Mouse (Mus musculus): ENCODE measurements around the gene Pdcl. TPM values are rescaled to one million over a fixed set of nuclear protein-coding genes. Genes with fewer than 3 reads are reported as not detected.

The Pdcl gene
- polyA plus RNA-seq, 1 experiment from 2014 or later: 76.5 TPM

DNA sequence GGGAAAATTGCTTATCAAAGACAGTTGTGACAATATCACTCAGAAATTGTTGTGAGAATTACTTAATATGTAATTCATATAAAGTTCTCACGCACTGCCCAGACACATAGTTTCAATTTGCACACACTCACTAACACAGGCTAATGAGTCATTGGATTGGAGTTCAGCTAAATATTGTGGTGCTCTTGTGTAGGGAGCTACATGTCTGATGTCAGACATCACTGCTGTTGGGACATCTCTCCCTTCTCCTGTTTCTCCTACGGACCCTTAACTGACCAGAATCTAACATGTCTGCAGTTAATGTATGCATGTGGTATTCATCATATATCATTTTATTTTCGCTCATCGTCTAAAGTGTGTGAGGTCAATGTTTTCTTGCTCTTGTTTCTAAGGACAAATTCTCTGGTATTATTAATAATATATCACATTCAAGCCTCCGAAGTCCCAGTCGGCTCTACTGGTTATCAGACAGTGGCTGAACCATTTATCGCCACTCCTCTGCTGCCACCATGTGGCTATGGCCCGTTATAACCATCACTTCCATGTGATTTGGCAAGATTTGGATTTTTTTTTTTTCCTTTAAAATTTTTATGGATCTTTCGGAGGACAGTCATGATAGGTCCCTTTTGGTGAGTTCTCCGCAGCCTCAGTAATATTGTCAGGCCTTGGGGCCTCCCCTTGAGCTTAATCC is 20.5 kb downstream of the Pdcl start:
- ATAC-seq (ENCODE audit: low FRiP score) (no peak), DNase-seq (ENCODE audit: low spot score) (peak; percentile 68)
- Histone ChIP-seq H3K4me2 (replicated peaks; ENCODE audit: low read depth, low read length) (no peak overlapping the region), H3K36me3 (ENCODE audit: control insufficient read depth, insufficient read depth, low read length) (no peaks in the 10 kb centered on the region), H3K27ac (ENCODE audit: low read depth, low read length) (no peak overlapping the region), H3K9me3 (ENCODE audit: control insufficient read depth, low read length) (no peaks in the 10 kb centered on the region), H3K9ac (ENCODE audit: low read depth, low read length) (no peak overlapping the region), H3K4me1 (replicated peaks; ENCODE audit: control insufficient read depth, insufficient read depth, low read length) (no peaks in the 10 kb centered on the region), H3K27me3 (ENCODE audit: control insufficient read depth, insufficient read depth, low read length) (no peaks in the 10 kb centered on the region), H3K4me3 (ENCODE audit: low read depth, low read length) (no peak overlapping the region)
- 64% methylated on average over 10 of the region's 10 CpGs for WGBS

DNA sequence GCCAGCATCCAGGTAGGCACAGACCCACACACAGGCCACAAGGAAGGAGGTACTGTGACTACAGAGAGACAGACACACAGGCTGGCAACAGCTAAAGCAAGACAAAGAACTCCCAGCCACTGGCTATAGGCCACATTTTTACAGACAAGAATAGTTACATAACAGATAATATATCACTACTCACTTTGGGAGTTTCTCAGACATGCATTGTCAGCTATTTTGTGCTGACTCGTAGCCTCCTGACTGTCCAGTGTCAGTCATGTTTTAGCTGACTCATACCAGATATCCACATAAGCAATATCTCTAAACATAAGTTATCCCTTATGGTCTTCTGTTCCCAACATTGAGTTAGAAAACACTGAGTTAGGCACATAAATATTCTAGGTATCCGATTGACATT is 25.8 kb downstream of the Pdcl start:
- ATAC-seq (ENCODE audit: low FRiP score) (no peak), DNase-seq (ENCODE audit: low spot score) (no peak)
- WGBS: 85% methylated on average over 2 of the region's 2 CpGs
- no peaks in the 10 kb centered on the region for H3K9me3 ChIP-seq (ENCODE audit: control insufficient read depth, low read length)
- H3K36me3 ChIP-seq (ENCODE audit: control insufficient read depth, insufficient read depth, low read length): no peaks in the 10 kb centered on the region
- H3K9ac ChIP-seq (ENCODE audit: low read depth, low read length): no peak overlapping the region
- H3K4me3 ChIP-seq (ENCODE audit: low read depth, low read length): no peak overlapping the region
- no peak overlapping the region for H3K27ac ChIP-seq (ENCODE audit: low read depth, low read length)
- no peaks in the 10 kb centered on the region for H3K4me1 ChIP-seq (replicated peaks; ENCODE audit: control insufficient read depth, insufficient read depth, low read length)
- H3K4me2 ChIP-seq (replicated peaks; ENCODE audit: low read depth, low read length): no peak overlapping the region
- no peaks in the 10 kb centered on the region for H3K27me3 ChIP-seq (ENCODE audit: control insufficient read depth, insufficient read depth, low read length)

DNA sequence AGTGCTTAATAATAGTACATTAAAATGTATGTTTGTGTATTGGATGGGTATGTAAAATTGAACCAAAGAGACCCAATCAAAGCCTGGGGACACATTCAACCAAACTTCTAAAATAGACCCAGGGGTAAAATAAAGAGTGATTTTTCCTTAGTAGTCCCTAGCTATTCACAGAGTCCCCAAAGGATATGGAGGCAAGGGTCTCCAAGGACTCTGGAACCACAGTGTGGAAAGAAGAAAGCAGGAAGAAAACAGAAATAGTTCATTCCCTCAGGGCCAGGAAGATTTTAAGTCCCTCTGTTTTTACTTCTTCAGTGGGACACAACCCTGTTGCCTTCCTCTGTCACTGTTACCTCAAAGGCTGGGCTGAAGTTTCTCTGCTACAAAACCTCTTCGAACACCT is 32.9 kb downstream of the Pdcl start, which contains the start of gene Olfr368:
Gene Olfr368 (plus strand): TSS at position 301 of the 400 bp plus-strand sequence.
- Histone ChIP-seq H3K4me2 (replicated peaks; ENCODE audit: low read depth, low read length) (no peak within 1 kb of the TSS), H3K27ac (ENCODE audit: low read depth, low read length) (no peak within 1 kb of the TSS), H3K9ac (ENCODE audit: low read depth, low read length) (no peak within 1 kb of the TSS), H3K27me3 (ENCODE audit: control insufficient read depth, insufficient read depth, low read length) (no peaks in the 10 kb centered on the region), H3K36me3 (ENCODE audit: control insufficient read depth, insufficient read depth, low read length) (no peaks in the 10 kb centered on the region), H3K9me3 (ENCODE audit: control insufficient read depth, low read length) (no peaks in the 10 kb centered on the region), H3K4me1 (replicated peaks; ENCODE audit: control insufficient read depth, insufficient read depth, low read length) (no peaks in the 10 kb centered on the region), H3K4me3 (ENCODE audit: low read depth, low read length) (no peak within 1 kb of the TSS)
- DNase-seq (ENCODE audit: low spot score) (no peak), ATAC-seq (ENCODE audit: low FRiP score) (no peak)
- 85% methylated on average over 1 of the region's 1 CpGs for WGBS

Other genes starting within 250 kb of the Pdcl start
- gene Olfr362, start 241.4 kb downstream of the Pdcl start, polyA plus RNA-seq (2014; fragmentation: Nextera tagmentation; extraction: Ambion mirVana): not detected in 2 replicates
- gene Olfr364-ps1, start 220.0 kb downstream of the Pdcl start, polyA plus RNA-seq (2014; fragmentation: Nextera tagmentation; extraction: Ambion mirVana): not detected in 2 replicates
- gene Olfr365, start 171.1 kb downstream of the Pdcl start, polyA plus RNA-seq (2014; fragmentation: Nextera tagmentation; extraction: Ambion mirVana): not detected in 2 replicates
- not detected in 2 replicates for gene Olfr366, start 147.8 kb downstream of the Pdcl start, polyA plus RNA-seq (2014; fragmentation: Nextera tagmentation; extraction: Ambion mirVana)
- not detected in 2 replicates for gene Olfr368, start 32.8 kb downstream of the Pdcl start, polyA plus RNA-seq (2014; fragmentation: Nextera tagmentation; extraction: Ambion mirVana)
- 22.7 and 33.4 TPM in 2 replicates for gene Rc3h2, start 63.6 kb upstream of the Pdcl start, polyA plus RNA-seq (2014; fragmentation: Nextera tagmentation; extraction: Ambion mirVana)
- gene Zbtb26, start 83.8 kb upstream of the Pdcl start, polyA plus RNA-seq (2014; fragmentation: Nextera tagmentation; extraction: Ambion mirVana): 12.5 and 13.6 TPM in 2 replicates
- 6.4 and 7.2 TPM in 2 replicates for gene Zbtb6, start 83.8 kb upstream of the Pdcl start, polyA plus RNA-seq (2014; fragmentation: Nextera tagmentation; extraction: Ambion mirVana)
- 51.3 and 86.2 TPM in 2 replicates for gene Rabgap1, start 83.9 kb upstream of the Pdcl start, polyA plus RNA-seq (2014; fragmentation: Nextera tagmentation; extraction: Ambion mirVana)
- gene Gpr21, start 157.0 kb upstream of the Pdcl start, polyA plus RNA-seq (2014; fragmentation: Nextera tagmentation; extraction: Ambion mirVana): 3.2 and 3.9 TPM in 2 replicates